8 mouse cellular contexts compared by ENCODE assay signal in the genomic region with DNA sequence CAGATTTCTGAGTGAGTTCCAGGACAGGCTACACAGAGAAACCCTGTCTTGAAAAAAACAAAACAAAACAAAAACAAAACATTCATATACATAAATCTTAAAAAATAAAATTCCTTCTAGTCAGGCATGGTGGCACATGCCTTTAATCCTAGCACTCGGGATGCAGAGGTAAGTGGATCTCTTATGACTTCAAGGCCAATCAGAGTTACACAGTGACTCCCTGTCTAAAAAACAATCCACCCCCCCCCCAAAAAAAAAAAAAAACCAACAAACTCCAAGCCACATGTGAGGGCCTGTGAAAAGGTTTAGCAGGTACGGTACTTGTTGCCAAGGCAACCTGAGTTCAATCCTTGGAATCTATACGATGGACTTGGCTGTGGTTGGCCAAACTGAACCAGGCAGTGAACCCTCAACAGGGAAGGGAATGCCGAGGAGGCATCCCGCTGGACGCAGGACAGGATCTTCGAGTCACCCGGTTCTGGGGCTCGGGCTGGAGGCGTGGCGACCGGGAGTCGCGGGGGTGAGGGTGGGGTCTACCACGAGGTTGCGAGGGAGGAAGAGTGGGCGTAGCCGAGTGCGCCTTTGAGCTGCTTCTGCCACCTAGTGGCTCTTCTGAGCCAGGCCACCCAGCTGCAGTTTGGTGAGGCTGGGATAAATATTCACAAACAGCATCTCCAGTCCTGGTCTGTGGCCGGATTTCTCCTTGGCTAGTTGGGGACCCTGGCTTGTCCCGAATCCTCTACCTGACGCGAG. TPM values are rescaled to one million over a fixed set of nuclear protein-coding genes. Genes with fewer than 3 reads are reported as not detected.
DNase-seq lines count a peak whose midpoint lies in the region; ATAC-seq and TF ChIP-seq lines count a peak whose summit lies in the region.

No protein-coding gene starts in this region.

- H3K27me3 ChIP-seq in ES-Bruce4 (ENCODE audit: control insufficient read depth, insufficient read depth, low read length, poor library complexity, severe bottlenecking), result no peaks in the 10 kb centered on the region
- H3K27me3 ChIP-seq in forebrain, embryonic 12.5 days, result peaks cover 20% of the 10 kb centered on the region
- no peaks in the 10 kb centered on the region for H3K27me3 ChIP-seq in heart, postnatal 0 days (ENCODE audit: control insufficient read depth, insufficient read depth, low read length)
- peaks cover 7% of the 10 kb centered on the region for H3K27me3 ChIP-seq in liver, embryonic 16.5 days (ENCODE audit: control insufficient read depth, insufficient read depth, low read depth, low read length)
- peaks cover 4% of the 10 kb centered on the region; the same call in 1 of the 2 replicates for H3K27me3 ChIP-seq in neural tube, embryonic 13.5 days

- TF ChIP-seq EP300 in ES-Bruce4 (IDR thresholded peaks at IDR 0.05; ENCODE audit: insufficient read depth, low read depth, low read length), result peak; percentile 74; the same call in 1 of the 2 replicates
- TF ChIP-seq EP300 in heart, postnatal 0 days (IDR thresholded peaks at IDR 0.05; ENCODE audit: low read depth), result no peak

- no peaks in the 10 kb centered on the region for H3K9me3 ChIP-seq in ES-Bruce4 (replicated peaks; ENCODE audit: control insufficient read depth, insufficient read depth, low read length, poor library complexity, severe bottlenecking)
- no peaks in the 10 kb centered on the region for H3K9me3 ChIP-seq in forebrain, embryonic 12.5 days
- H3K9me3 ChIP-seq in heart, postnatal 0 days (replicated peaks; ENCODE audit: control insufficient read depth, low read length), result no peaks in the 10 kb centered on the region
- no peaks in the 10 kb centered on the region for H3K9me3 ChIP-seq in liver, embryonic 16.5 days (replicated peaks; ENCODE audit: control insufficient read depth, low read length)
- H3K9me3 ChIP-seq in neural tube, embryonic 13.5 days, result no peaks in the 10 kb centered on the region

- H3K4me2 ChIP-seq in forebrain, embryonic 12.5 days, result peak overlapping the region; percentile 63
- peak overlapping the region; percentile 55 for H3K4me2 ChIP-seq in heart, postnatal 0 days (ENCODE audit: low read depth, low read length)
- H3K4me2 ChIP-seq in liver, embryonic 16.5 days (ENCODE audit: low read depth, low read length), result peak overlapping the region; percentile 73
- peak overlapping the region; percentile 64 for H3K4me2 ChIP-seq in neural tube, embryonic 13.5 days

- DNase-seq in c-Kit-positive CD71-positive TER-119-negative erythroid progenitor cells, embryonic 14.5 days (ENCODE audit: low read depth), result peak; percentile 72
- peak; percentile 90 for DNase-seq in heart, postnatal 0 days (ENCODE audit: low spot score)
- peak; percentile 86 to 90 for DNase-seq in kidney, postnatal 36 days
- peak; percentile 76 for DNase-seq in telencephalon, adult 2 months (ENCODE audit: low read depth, low spot score)

- H3K36me3 ChIP-seq in ES-Bruce4 (ENCODE audit: control insufficient read depth, insufficient read depth, low read length, poor library complexity, severe bottlenecking), result no peaks in the 10 kb centered on the region
- peaks cover 16% of the 10 kb centered on the region for H3K36me3 ChIP-seq in forebrain, embryonic 12.5 days (replicated peaks)
- H3K36me3 ChIP-seq in heart, postnatal 0 days (replicated peaks; ENCODE audit: control insufficient read depth, insufficient read depth, low read length), result peaks cover 13% of the 10 kb centered on the region; the same call in 1 of the 2 replicates
- no peaks in the 10 kb centered on the region for H3K36me3 ChIP-seq in liver, embryonic 16.5 days (ENCODE audit: control insufficient read depth, insufficient read depth)
- H3K36me3 ChIP-seq in neural tube, embryonic 13.5 days, result peaks cover 31% of the 10 kb centered on the region

- peak overlapping the region; percentile 30 for H3K9ac ChIP-seq in ES-Bruce4 (ENCODE audit: low read depth, poor library complexity, severe bottlenecking)
- no peak overlapping the region for H3K9ac ChIP-seq in forebrain, embryonic 12.5 days
- no peak overlapping the region for H3K9ac ChIP-seq in heart, postnatal 0 days (replicated peaks; ENCODE audit: low read depth, low read length)
- no peak overlapping the region for H3K9ac ChIP-seq in liver, embryonic 16.5 days (ENCODE audit: low read depth, low read length)
- H3K9ac ChIP-seq in neural tube, embryonic 13.5 days, result 0 out of 2 replicates have a peak overlapping the region, but pooled peaks have one; percentile 38

- TF ChIP-seq CTCF in ES-Bruce4 (IDR thresholded peaks at IDR 0.05; ENCODE audit: low read depth, low read length), result peak; percentile 97
- peak; percentile 91 for TF ChIP-seq CTCF in heart, postnatal 0 days (IDR thresholded peaks at IDR 0.05; ENCODE audit: low read depth)

- WGBS in forebrain, embryonic 12.5 days, result 3% methylated on average over 23 of the region's 23 CpGs
- WGBS in heart, postnatal 0 days, result 4% methylated on average over 23 of the region's 23 CpGs
- WGBS in liver, embryonic 16.5 days (ENCODE audit: insufficient replicate concordance), result 4% methylated on average over 23 of the region's 23 CpGs
- WGBS in neural tube, embryonic 13.5 days, result 4% methylated on average over 23 of the region's 23 CpGs

- H3K27ac ChIP-seq in ES-Bruce4 (ENCODE audit: insufficient read depth, low read length), result peak overlapping the region; percentile 42
- H3K27ac ChIP-seq in forebrain, embryonic 12.5 days, result 0 out of 2 replicates have a peak overlapping the region, but pooled peaks have one; percentile 70
- no peak overlapping the region for H3K27ac ChIP-seq in heart, postnatal 0 days (ENCODE audit: low read depth)
- H3K27ac ChIP-seq in liver, embryonic 16.5 days (ENCODE audit: low read length), result no peak overlapping the region
- peak overlapping the region; percentile 57 for H3K27ac ChIP-seq in neural tube, embryonic 13.5 days (replicated peaks)

- H3K4me3 ChIP-seq in ES-Bruce4 (ENCODE audit: low read depth, low read length), result peak overlapping the region; percentile 62
- H3K4me3 ChIP-seq in forebrain, embryonic 12.5 days (replicated peaks), result peak overlapping the region; percentile 34
- H3K4me3 ChIP-seq in heart, postnatal 0 days (ENCODE audit: low read depth, low read length), result no peak overlapping the region
- H3K4me3 ChIP-seq in liver, embryonic 16.5 days (ENCODE audit: low read depth, low read length), result peak overlapping the region; percentile 37
- peak overlapping the region; percentile 34 for H3K4me3 ChIP-seq in neural tube, embryonic 13.5 days

- ATAC-seq in forebrain, embryonic 12.5 days (ENCODE audit: low FRiP score), result peak; percentile 60
- peak; percentile 79 for ATAC-seq in heart, postnatal 0 days (ENCODE audit: insufficient read depth, low read depth)
- ATAC-seq in liver, embryonic 16.5 days (ENCODE audit: low read depth), result peak; percentile 62
- ATAC-seq in neural tube, embryonic 13.5 days (ENCODE audit: low read depth), result peak; percentile 54

- H3K4me1 ChIP-seq in ES-Bruce4 (ENCODE audit: control insufficient read depth, insufficient read depth, low read length), result peaks cover 5% of the 10 kb centered on the region
- H3K4me1 ChIP-seq in forebrain, embryonic 12.5 days, result peaks cover 35% of the 10 kb centered on the region
- H3K4me1 ChIP-seq in heart, postnatal 0 days (ENCODE audit: control insufficient read depth, insufficient read depth), result peaks cover 11% of the 10 kb centered on the region
- H3K4me1 ChIP-seq in liver, embryonic 16.5 days (ENCODE audit: control insufficient read depth, low read depth, low read length), result peaks cover 19% of the 10 kb centered on the region
- peaks cover 25% of the 10 kb centered on the region for H3K4me1 ChIP-seq in neural tube, embryonic 13.5 days (replicated peaks)

- TF ChIP-seq POLR2A in ES-Bruce4 (IDR thresholded peaks at IDR 0.05; ENCODE audit: insufficient read depth, low read length), result no peak

RNA-seq across cellular contexts. Expression of a gene that starts 15.2 kb away (rescaled TPM):
- polyA plus RNA-seq in ES-Bruce4 (2011; ENCODE audit: insufficient read depth, insufficient read length, low read depth, missing spikeins), result 30.3 and 32.5 TPM in 2 replicates
- polyA plus RNA-seq in forebrain, embryonic 12.5 days (2016; fragmentation: Nextera tagmentation; extraction: Ambion mirVana), result 4.2 and 5.1 TPM in 2 replicates
- 44.0 and 53.5 TPM in 2 replicates for total RNA-seq in heart, postnatal 0 days (2014; rRNA removed; ENCODE audit: low replicate concordance)
- polyA plus RNA-seq in heart, postnatal 0 days (2015; fragmentation: Nextera tagmentation; extraction: Ambion mirVana), result 3.7 and 3.8 TPM in 2 replicates
- 4.8 and 5.4 TPM in 2 replicates for polyA plus RNA-seq in liver, embryonic 16.5 days (2015; fragmentation: Nextera tagmentation; extraction: Ambion mirVana)
- 6.8 and 7.4 TPM in 2 replicates for polyA plus RNA-seq in neural tube, embryonic 13.5 days (2015; fragmentation: Nextera tagmentation; extraction: Ambion mirVana)

RNA-seq across cellular contexts. Expression of a gene that starts 37.8 kb away (rescaled TPM):
- 21.1 and 25.5 TPM in 2 replicates for polyA plus RNA-seq in ES-Bruce4 (2011; ENCODE audit: insufficient read depth, insufficient read length, low read depth, missing spikeins)
- polyA plus RNA-seq in forebrain, embryonic 12.5 days (2016; fragmentation: Nextera tagmentation; extraction: Ambion mirVana), result 7.9 and 8.0 TPM in 2 replicates
- total RNA-seq in heart, postnatal 0 days (2014; rRNA removed; ENCODE audit: low replicate concordance), result 15.4 and 20.7 TPM in 2 replicates
- polyA plus RNA-seq in heart, postnatal 0 days (2015; fragmentation: Nextera tagmentation; extraction: Ambion mirVana), result 1.6 and 2.1 TPM in 2 replicates
- polyA plus RNA-seq in liver, embryonic 16.5 days (2015; fragmentation: Nextera tagmentation; extraction: Ambion mirVana), result 1.0 and 1.1 TPM in 2 replicates
- polyA plus RNA-seq in neural tube, embryonic 13.5 days (2015; fragmentation: Nextera tagmentation; extraction: Ambion mirVana), result 7.8 and 8.9 TPM in 2 replicates

RNA-seq across cellular contexts. Expression of a gene that starts 48.3 kb away (rescaled TPM):
- 0.14 and 0.24 TPM in 2 replicates for polyA plus RNA-seq in ES-Bruce4 (2011; ENCODE audit: insufficient read depth, insufficient read length, low read depth, missing spikeins)
- 0.11 and 0.22 TPM in 2 replicates for polyA plus RNA-seq in forebrain, embryonic 12.5 days (2016; fragmentation: Nextera tagmentation; extraction: Ambion mirVana)
- 0.12 TPM in 1 of 2 replicates, not detected in the other for total RNA-seq in heart, postnatal 0 days (2014; rRNA removed; ENCODE audit: low replicate concordance)
- not detected in 2 replicates for polyA plus RNA-seq in heart, postnatal 0 days (2015; fragmentation: Nextera tagmentation; extraction: Ambion mirVana)
- polyA plus RNA-seq in liver, embryonic 16.5 days (2015; fragmentation: Nextera tagmentation; extraction: Ambion mirVana), result not detected in 2 replicates
- polyA plus RNA-seq in neural tube, embryonic 13.5 days (2015; fragmentation: Nextera tagmentation; extraction: Ambion mirVana), result 0.43 and 0.66 TPM in 2 replicates

Comparison
In these comparisons a context has a peak if more than half of its experiments do, and no peak if none do; other contexts are left out.
1. H3K27ac ChIP-seq: peak in ES-Bruce4 (single experiment), forebrain, embryonic 12.5 days (single experiment) and neural tube, embryonic 13.5 days (single experiment); none in heart, postnatal 0 days (single experiment) and liver, embryonic 16.5 days (single experiment).
2. H3K9ac ChIP-seq: peak in ES-Bruce4 (single experiment) and neural tube, embryonic 13.5 days (single experiment); none in forebrain, embryonic 12.5 days (single experiment), heart, postnatal 0 days (single experiment) and liver, embryonic 16.5 days (single experiment).
3. Peak in every context shown above with its lines, with median percentiles within 50 percentile points of each other: DNase-seq, ATAC-seq and H3K4me2 ChIP-seq.